8 mouse cellular contexts compared by ENCODE assay signal in the genomic region with DNA sequence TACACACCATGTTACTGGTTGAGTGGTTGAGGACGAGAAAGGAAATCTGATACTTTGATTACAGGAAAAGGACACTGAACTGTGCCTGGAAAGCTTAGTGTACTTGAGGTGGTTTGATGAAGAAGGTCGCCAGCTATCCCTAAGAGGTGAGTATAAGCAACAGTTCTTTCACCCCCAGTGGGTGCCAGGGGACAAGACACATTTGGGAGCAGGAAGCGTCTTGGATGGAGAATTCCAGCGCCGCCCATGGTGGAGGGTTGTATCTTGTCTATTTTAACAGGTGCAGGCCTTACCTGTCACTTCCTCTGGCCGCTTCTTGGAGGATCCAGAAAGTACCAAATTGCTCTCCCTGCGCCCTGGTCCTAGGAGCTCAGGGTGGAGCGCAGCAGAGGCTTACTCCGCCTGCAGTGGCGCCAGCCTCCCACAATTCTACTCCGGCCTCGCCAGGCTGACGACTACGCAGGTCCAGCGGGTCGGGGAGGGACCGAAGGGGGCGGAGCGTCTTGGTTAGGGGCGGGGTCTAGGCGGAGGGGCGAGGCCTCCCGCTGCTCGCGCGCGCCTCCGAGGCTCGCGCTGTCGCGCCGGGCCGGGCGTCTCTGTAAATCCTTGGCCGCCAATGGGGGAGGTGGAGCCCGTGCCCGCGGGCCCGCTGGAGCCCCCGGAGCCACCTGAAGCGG. TPM values are rescaled to one million over a fixed set of nuclear protein-coding genes. Genes with fewer than 3 reads are reported as not detected.
A peak's percentile ranks its signal among the peaks of the same experiment; 100 is the strongest.
DNase-seq lines count a peak whose midpoint lies in the region; ATAC-seq lines count a peak whose summit lies in the region.

A gene (plus strand): TSS at position 540 of the 677 bp plus-strand sequence.

- H3K4me2 ChIP-seq in hindbrain, embryonic 12.5 days (replicated peaks): peak within 1 kb of the TSS; percentile 93

- H3K27ac ChIP-seq in hindbrain, embryonic 12.5 days: peak within 1 kb of the TSS; percentile 89

- H3K4me1 ChIP-seq in hindbrain, embryonic 12.5 days: peaks cover 12% of the 10 kb centered on the region

- peak within 1 kb of the TSS; percentile 97 for H3K9ac ChIP-seq in hindbrain, embryonic 12.5 days

- no peaks in the 10 kb centered on the region for H3K27me3 ChIP-seq in hindbrain, embryonic 12.5 days

- peak within 1 kb of the TSS; percentile 98 for H3K4me3 ChIP-seq in hindbrain, embryonic 12.5 days

- no peaks in the 10 kb centered on the region for H3K36me3 ChIP-seq in hindbrain, embryonic 12.5 days

- DNase-seq in Muller cell, postnatal 12 days (ENCODE audit: inconsistent ontology term): peak; percentile 97
- peak; percentile 92 for DNase-seq in cerebellum, adult 9-11 months
- peak; percentile 85 to 93 for DNase-seq in frontal cortex, postnatal 10 days (ENCODE audit: low spot score in 2 of 2)
- DNase-seq in layer of hippocampus, postnatal 14 days (ENCODE audit: low spot score in 2 of 2): peak; percentile 91 to 94
- DNase-seq in lung, postnatal 14 days: peak; percentile 99
- DNase-seq in retina, adult 2 months (ENCODE audit: low read depth, low spot score): peak; percentile 91
- peak; percentile 88 to 91 for DNase-seq in thymus, postnatal 36 days

- no peaks in the 10 kb centered on the region for H3K9me3 ChIP-seq in hindbrain, embryonic 12.5 days (replicated peaks)

- 1% methylated on average over 33 of the region's 42 CpGs for WGBS in hindbrain, embryonic 12.5 days

- peak; percentile 97 for ATAC-seq in hindbrain, embryonic 12.5 days (ENCODE audit: low FRiP score)

RNA-seq across cellular contexts. Expression of the gene that starts here (rescaled TPM):
- polyA plus RNA-seq in hindbrain, embryonic 12.5 days (2016; fragmentation: Nextera tagmentation; extraction: Ambion mirVana): 2.7 and 3.5 TPM in 2 replicates
- total RNA-seq in layer of hippocampus, postnatal 14 days (2021): 10 to 100 TPM; 22.9 to 24.3 TPM

Comparison
In these comparisons a context has a peak if more than half of its experiments do, and no peak if none do; other contexts are left out.
1. Peak in every context shown above with its lines: DNase-seq, ATAC-seq, H3K4me3 ChIP-seq and H3K27ac ChIP-seq.